Mouse (Mus musculus) intestine, postnatal 0 days (tissue): Measurements from ENCODE around the gene Dnal4. TPM values are rescaled to one million over a fixed set of nuclear protein-coding genes. Genes with fewer than 3 reads are reported as not detected.

ENCODE experiments used
- ATAC-seq: fragments of 200-750 bp; cut with Nextera tagmentation; 2 replicates; pipeline ENCODE4 v1.8.0; 2017; ENCODE audit warnings: mild to moderate bottlenecking, moderate TSS enrichment, moderate library complexity
- H3K27ac ChIP-seq: fragments of 300-500 bp; sonication (generic); 2 replicates; pipeline ENCODE4 v1.5.1; 2014; ENCODE audit warnings: mild to moderate bottlenecking, low read depth, low read length, moderate library complexity
- H3K27me3 ChIP-seq: fragments of 300-500 bp; sonication (generic); replicated peaks from 2 replicates; pipeline ENCODE4 v1.6.1; 2014; ENCODE audit warnings: low read length, mixed read lengths; ENCODE audit not compliant: control insufficient read depth, insufficient read depth
- H3K36me3 ChIP-seq: fragments of 300-500 bp; sonication (generic); 2 replicates; pipeline ENCODE4 v1.6.1; 2014; ENCODE audit warnings: mild to moderate bottlenecking, moderate library complexity; ENCODE audit not compliant: control insufficient read depth, insufficient read depth
- H3K4me1 ChIP-seq: fragments of 300-500 bp; sonication (generic); replicated peaks from 2 replicates; pipeline ENCODE4 v1.6.1; 2014; ENCODE audit warnings: antibody characterized with exemption, low read length, mixed read lengths; ENCODE audit not compliant: control insufficient read depth, insufficient read depth
- H3K4me2 ChIP-seq: fragments of 300-500 bp; sonication (generic); replicated peaks from 2 replicates; pipeline ENCODE4 v1.6.1; 2014; ENCODE audit warnings: low read depth, mild to moderate bottlenecking, moderate library complexity
- H3K4me3 ChIP-seq: fragments of 300-500 bp; sonication (generic); 2 replicates; pipeline ENCODE4 v1.5.1; 2014; ENCODE audit warnings: low read depth, low read length
- H3K9ac ChIP-seq: fragments of 300-500 bp; sonication (generic); 2 replicates; pipeline ENCODE4 v1.6.1; 2014; ENCODE audit warnings: mild to moderate bottlenecking, low read depth, low read length
- H3K9me3 ChIP-seq: fragments of 300-500 bp; sonication (generic); 2 replicates; pipeline ENCODE4 v1.6.1; 2016; ENCODE audit warnings: mixed run types; ENCODE audit not compliant: control insufficient read depth
- CTCF ChIP-seq: sonication (generic); IDR thresholded peaks from 2 replicates; pipeline ENCODE4 v1.5.1; 2016; ENCODE audit warnings: low read depth, mild to moderate bottlenecking, control low read depth, antibody characterized with exemption, moderate library complexity
- WGBS: fragments of 180-500 bp; shearing (Covaris S2); extraction: QIAGEN DNeasy Blood & Tissue Kit; methylation state at CpG from one replicate; pipeline ENCODE4 v1.1.7; 2014; 5-methylcytosine and 5-hydroxymethylcytosine counted together
- polyA plus RNA-seq: library from polyadenylated mRNA; unstranded; fragments of >200 nt; fragmentation: Nextera tagmentation; extraction: Ambion mirVana; gene quantifications from 2 replicates; pipeline ENCODE4 v1.2.1, GENCODE M21; 2015

Dnal4 gene
- polyA plus RNA-seq, 1 experiment from 2014 or later: 19.5 TPM

DNA sequence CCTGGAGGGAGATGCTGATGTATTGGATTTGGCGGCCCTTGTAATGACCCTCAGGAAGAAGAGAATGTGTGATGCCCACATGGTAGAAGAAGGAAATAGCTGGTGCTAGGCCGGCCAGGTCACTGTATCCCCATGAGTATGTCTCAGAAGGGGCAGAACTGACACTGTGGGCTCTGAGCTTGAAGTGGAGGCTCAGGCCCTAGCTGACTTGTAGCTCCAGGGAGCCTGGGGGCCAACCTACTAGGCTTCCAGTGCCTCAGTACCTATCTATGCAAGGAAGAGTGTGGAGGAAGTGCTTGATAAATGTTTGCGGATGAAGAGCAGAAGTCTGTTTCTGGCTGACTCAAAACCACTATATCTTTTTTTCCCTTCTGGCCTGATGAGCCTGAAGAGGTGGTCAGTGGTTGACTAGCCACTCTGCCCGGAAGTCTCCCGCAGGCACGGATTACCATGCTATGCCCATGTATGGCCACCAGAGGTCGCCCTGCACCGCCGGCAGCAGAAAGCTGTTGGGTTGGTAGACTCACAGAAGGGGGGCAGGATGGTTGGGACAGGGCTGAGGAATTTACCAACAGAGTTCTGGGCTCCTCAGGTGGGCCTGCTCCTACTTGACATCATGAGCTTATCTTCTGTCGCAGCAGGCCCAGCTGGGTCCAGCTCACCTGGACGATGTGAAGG, 24.8 kb downstream of the Dnal4 start:
- no peaks in the 10 kb centered on the region for H3K36me3 ChIP-seq
- no peaks in the 10 kb centered on the region for H3K27me3 ChIP-seq
- no peaks in the 10 kb centered on the region for H3K9me3 ChIP-seq
- no peak overlapping the region for H3K27ac ChIP-seq
- H3K4me1 ChIP-seq: no peaks in the 10 kb centered on the region
- no peak overlapping the region for H3K4me3 ChIP-seq
- no peak overlapping the region for H3K9ac ChIP-seq
- no peak for ATAC-seq
- 24% methylated on average over 11 of the region's 11 CpGs for WGBS
- no peak overlapping the region for H3K4me2 ChIP-seq
- TF ChIP-seq CTCF: peak; percentile 99

DNA sequence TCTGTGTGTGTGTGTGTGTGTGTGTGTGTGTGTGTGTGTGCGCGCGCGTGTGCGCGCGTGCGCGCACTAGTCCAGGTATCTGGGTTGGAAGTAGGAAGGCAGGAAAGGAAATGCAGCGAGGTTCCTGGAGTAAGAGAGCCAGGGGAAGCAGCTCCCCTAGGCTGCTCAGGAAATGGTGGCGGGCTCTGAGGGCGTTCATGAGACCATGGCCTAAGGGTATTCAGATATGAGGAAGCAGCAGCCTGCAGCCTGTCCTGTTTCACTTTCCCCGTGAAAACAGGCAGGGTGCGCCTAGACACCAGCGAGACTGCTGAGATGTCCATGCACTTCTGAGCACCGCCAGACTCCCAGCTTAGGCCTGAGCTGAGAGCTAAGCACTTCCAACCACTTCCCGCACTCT, 25.9 kb downstream of the Dnal4 start:
- H3K36me3 ChIP-seq: no peaks in the 10 kb centered on the region
- H3K27ac ChIP-seq: no peak overlapping the region
- no peak overlapping the region for H3K4me2 ChIP-seq
- no peaks in the 10 kb centered on the region for H3K27me3 ChIP-seq
- H3K4me1 ChIP-seq: no peaks in the 10 kb centered on the region
- no peaks in the 10 kb centered on the region for H3K9me3 ChIP-seq
- H3K4me3 ChIP-seq: no peak overlapping the region
- WGBS: 82% methylated on average over 17 of the region's 17 CpGs
- ATAC-seq: no peak
- H3K9ac ChIP-seq: no peak overlapping the region
- no peak for TF ChIP-seq CTCF

DNA sequence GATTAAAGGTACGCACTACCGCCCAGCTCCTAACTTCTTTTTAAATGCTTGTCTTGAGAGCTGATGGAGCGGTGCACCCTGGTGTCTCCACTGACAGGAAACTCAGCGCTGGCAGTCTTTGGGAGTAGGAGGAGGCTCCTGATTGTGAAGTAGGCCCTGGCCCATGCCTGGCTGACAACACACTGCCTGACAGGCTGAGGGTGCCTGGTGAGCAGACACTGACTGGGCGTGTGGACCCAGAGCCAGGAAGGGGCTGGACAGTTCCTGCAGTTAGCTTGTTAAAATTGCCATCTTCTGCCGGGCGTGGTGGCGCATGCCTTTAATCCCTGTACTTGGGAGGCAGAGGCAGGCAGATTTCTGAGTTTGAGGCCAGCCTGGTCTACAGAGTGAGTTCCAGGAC, 27.4 kb downstream of the Dnal4 start:
- no peaks in the 10 kb centered on the region for H3K4me1 ChIP-seq
- no peak overlapping the region for H3K27ac ChIP-seq
- H3K4me2 ChIP-seq: no peak overlapping the region
- no peaks in the 10 kb centered on the region for H3K9me3 ChIP-seq
- no peak for TF ChIP-seq CTCF
- no peak overlapping the region for H3K9ac ChIP-seq
- ATAC-seq: no peak
- H3K36me3 ChIP-seq: no peaks in the 10 kb centered on the region
- H3K27me3 ChIP-seq: no peaks in the 10 kb centered on the region
- WGBS: 91% methylated on average over 8 of the region's 8 CpGs
- no peak overlapping the region for H3K4me3 ChIP-seq

DNA sequence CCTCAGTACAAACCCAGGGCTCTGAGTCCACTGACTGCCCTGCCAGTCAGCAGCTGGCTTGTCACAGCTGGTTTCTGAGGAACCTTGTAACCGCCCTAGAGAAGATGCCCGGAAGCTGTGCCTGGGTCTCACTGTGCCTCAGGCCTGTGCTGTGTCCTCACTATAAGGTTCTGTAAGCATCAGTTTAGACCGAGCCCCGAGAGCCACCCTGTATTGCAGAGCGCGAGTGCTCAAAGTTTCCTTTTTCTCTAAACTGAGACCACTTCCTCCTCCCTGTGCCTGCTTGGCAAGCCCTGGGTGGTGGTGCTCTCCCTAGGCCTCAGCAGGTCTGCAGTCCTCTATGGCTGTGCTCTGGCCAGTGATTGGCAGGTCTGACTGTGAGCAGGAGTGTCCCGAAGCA, 28.5 kb downstream of the Dnal4 start:
- Histone ChIP-seq H3K4me2 (no peak overlapping the region), H3K4me1 (no peaks in the 10 kb centered on the region), H3K27ac (no peak overlapping the region), H3K9ac (no peak overlapping the region), H3K9me3 (no peaks in the 10 kb centered on the region), H3K4me3 (no peak overlapping the region), H3K27me3 (no peaks in the 10 kb centered on the region), H3K36me3 (no peaks in the 10 kb centered on the region)
- 87% methylated on average over 7 of the region's 7 CpGs for WGBS
- no peak for ATAC-seq
- TF ChIP-seq CTCF: no peak

DNA sequence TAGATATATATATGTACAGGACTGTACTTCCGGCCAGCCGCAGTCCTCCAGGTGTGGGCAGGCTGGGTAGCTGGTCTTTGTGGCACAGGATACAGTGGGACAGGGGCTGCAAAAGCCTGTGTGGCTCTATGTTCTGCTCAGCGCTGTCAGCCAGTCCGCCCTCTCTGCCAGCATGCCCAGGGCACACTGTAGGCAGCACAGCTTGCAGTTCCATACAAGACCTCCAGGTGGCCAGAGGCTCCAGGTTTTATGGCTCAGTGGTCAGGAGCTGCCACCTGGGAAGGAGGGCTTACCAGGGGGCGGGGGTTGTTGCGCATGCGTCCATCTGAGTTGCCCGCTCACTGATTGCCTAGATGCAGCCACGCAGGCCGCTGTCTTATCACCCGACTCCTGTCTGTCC, 29.7 kb downstream of the Dnal4 start:
- Histone ChIP-seq H3K4me2 (no peak overlapping the region), H3K36me3 (no peaks in the 10 kb centered on the region), H3K4me1 (no peaks in the 10 kb centered on the region), H3K9ac (no peak overlapping the region), H3K27ac (no peak overlapping the region), H3K27me3 (no peaks in the 10 kb centered on the region), H3K9me3 (no peaks in the 10 kb centered on the region), H3K4me3 (no peak overlapping the region)
- no peak for ATAC-seq
- peak; percentile 68 for TF ChIP-seq CTCF
- WGBS: 66% methylated on average over 11 of the region's 11 CpGs

DNA sequence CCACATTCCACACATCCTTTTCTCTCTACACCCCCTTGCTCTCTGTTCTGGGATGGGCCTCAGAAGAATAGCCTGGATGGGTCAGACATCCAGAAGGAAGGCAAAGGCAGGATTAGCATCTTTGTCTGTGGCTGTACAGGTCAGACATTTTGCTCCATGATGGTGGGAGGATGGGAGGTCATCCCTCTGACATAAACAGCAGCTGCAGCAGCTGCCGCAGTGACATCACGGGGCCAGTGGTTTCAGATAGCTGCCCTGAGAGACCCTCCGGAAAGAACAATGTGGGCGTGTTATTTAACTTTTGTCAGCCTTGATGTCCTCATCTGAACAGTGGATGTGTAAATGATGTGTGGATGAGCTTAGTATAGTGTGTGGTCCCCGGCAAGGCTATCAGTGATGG, 31.8 kb downstream of the Dnal4 start:
- H3K9me3 ChIP-seq: no peaks in the 10 kb centered on the region
- no peak for ATAC-seq
- H3K27ac ChIP-seq: no peak overlapping the region
- H3K4me2 ChIP-seq: no peak overlapping the region
- no peak overlapping the region for H3K4me3 ChIP-seq
- WGBS: 86% methylated on average over 5 of the region's 5 CpGs
- no peak overlapping the region for H3K9ac ChIP-seq
- no peaks in the 10 kb centered on the region for H3K4me1 ChIP-seq
- H3K36me3 ChIP-seq: no peaks in the 10 kb centered on the region
- H3K27me3 ChIP-seq: no peaks in the 10 kb centered on the region
- TF ChIP-seq CTCF: no peak

DNA sequence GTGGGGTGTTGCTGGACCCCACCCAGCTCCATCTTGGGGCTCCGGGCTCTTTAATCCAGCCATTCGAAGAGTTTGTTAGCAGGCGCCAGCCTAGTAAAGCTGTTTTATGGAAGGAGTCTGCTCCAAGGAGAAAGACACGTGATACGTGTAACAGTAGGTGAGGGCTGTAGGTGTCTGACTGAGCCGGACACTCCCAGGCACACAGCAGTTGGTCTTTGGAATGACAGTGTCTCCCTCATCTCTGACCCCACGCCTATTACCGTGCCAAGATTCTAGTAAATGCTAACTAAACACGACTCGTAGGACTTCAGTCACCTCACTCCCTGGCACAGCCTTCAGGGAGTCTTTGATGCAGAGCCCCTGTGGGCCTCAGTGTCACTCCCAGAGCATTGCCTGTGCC, 32.3 kb downstream of the Dnal4 start:
- no peak overlapping the region for H3K9ac ChIP-seq
- no peak overlapping the region for H3K27ac ChIP-seq
- no peak overlapping the region for H3K4me3 ChIP-seq
- TF ChIP-seq CTCF: no peak
- no peaks in the 10 kb centered on the region for H3K27me3 ChIP-seq
- H3K4me2 ChIP-seq: no peak overlapping the region
- no peaks in the 10 kb centered on the region for H3K4me1 ChIP-seq
- WGBS: 62% methylated on average over 10 of the region's 10 CpGs
- no peaks in the 10 kb centered on the region for H3K36me3 ChIP-seq
- ATAC-seq: no peak
- no peaks in the 10 kb centered on the region for H3K9me3 ChIP-seq
